Mouse (Mus musculus): ENCODE data around the gene Arhgef10l. TPM values are rescaled to one million over a fixed set of nuclear protein-coding genes. Genes with fewer than 3 reads are reported as not detected.

The Arhgef10l gene
- polyA plus RNA-seq, 1 experiment from 2014 or later, result 9.7 TPM

GRCm38 (mm10) chr4:140679038-140679437 lies 13.2 kb upstream of the Arhgef10l start:
- Histone ChIP-seq H3K27ac (ENCODE audit: low read depth, low read length) (no peak overlapping the region), H3K4me2 (no peak overlapping the region), H3K4me3 (ENCODE audit: low read depth, low read length) (no peak overlapping the region), H3K9me3 (replicated peaks; ENCODE audit: control insufficient read depth, low read length) (no peaks in the 10 kb centered on the region), H3K4me1 (ENCODE audit: control insufficient read depth, insufficient read depth, low read length) (peaks cover 6% of the 10 kb centered on the region), H3K27me3 (ENCODE audit: control insufficient read depth, insufficient read depth, low read length) (no peaks in the 10 kb centered on the region), H3K9ac (ENCODE audit: low read depth, low read length) (no peak overlapping the region), H3K36me3 (ENCODE audit: control insufficient read depth, insufficient read depth, low read length) (no peaks in the 10 kb centered on the region)
- ATAC-seq (replicated peaks; ENCODE audit: insufficient number of reproducible peaks, low FRiP score, low TSS enrichment), result no peak
- WGBS (ENCODE audit: insufficient replicate concordance), result 14% methylated on average over 5 of the region's 5 CpGs

DNA sequence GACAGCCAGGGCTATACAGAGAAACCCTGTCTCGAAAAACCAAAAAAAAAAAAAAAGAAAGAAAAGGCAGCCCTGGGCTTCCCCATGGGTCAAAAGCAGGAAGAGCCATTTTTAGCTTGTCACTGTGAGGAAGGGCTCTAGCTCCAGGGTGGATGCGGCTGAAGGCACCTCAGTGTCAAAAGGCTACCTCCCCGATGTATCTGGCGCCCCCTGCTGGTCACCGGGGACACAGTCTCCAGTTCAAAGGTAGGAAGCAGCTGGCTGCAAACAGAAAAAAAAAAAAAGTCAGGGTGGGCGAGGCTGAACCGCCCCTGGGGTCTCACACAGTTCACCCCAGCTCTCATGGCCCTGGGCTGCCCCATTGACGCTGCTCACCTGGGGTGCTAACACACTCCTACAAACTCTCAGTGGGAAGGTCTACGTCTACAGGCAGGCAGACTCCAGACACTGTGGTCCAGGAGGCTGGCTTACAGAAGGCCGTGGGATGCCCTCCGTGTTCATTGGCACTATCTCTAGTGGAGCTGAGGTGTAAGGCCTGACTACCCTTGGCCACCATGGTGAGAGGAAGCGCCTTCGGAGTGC lies 8.6 kb upstream of the Arhgef10l start:
- ATAC-seq (replicated peaks; ENCODE audit: insufficient number of reproducible peaks, low FRiP score, low TSS enrichment), result no peak

GRCm38 (mm10) chr4:140673527-140674264 lies 7.9 kb upstream of the Arhgef10l start:
- H3K9ac ChIP-seq (ENCODE audit: low read depth, low read length), result no peak overlapping the region
- H3K4me2 ChIP-seq, result no peak overlapping the region
- WGBS (ENCODE audit: insufficient replicate concordance), result 55% methylated on average over 12 of the region's 12 CpGs
- H3K4me1 ChIP-seq (ENCODE audit: control insufficient read depth, insufficient read depth, low read length), result no peaks in the 10 kb centered on the region
- H3K27me3 ChIP-seq (ENCODE audit: control insufficient read depth, insufficient read depth, low read length), result 0 out of 2 replicates have a peak, but pooled peaks cover 2% of the 10 kb centered on the region
- H3K4me3 ChIP-seq (ENCODE audit: low read depth, low read length), result no peak overlapping the region
- H3K36me3 ChIP-seq (ENCODE audit: control insufficient read depth, insufficient read depth, low read length), result no peaks in the 10 kb centered on the region
- no peak overlapping the region for H3K27ac ChIP-seq (ENCODE audit: low read depth, low read length)
- ATAC-seq (replicated peaks; ENCODE audit: insufficient number of reproducible peaks, low FRiP score, low TSS enrichment), result 0 out of 2 replicates have a peak, but pooled peaks have one; percentile 41
- H3K9me3 ChIP-seq (replicated peaks; ENCODE audit: control insufficient read depth, low read length), result no peaks in the 10 kb centered on the region

More for the DNA sequence above, 8.6 kb upstream of the Arhgef10l start:
- Histone ChIP-seq H3K9me3 (replicated peaks; ENCODE audit: control insufficient read depth, low read length) (no peaks in the 10 kb centered on the region), H3K27ac (ENCODE audit: low read depth, low read length) (no peak overlapping the region), H3K27me3 (ENCODE audit: control insufficient read depth, insufficient read depth, low read length) (0 out of 2 replicates have a peak, but pooled peaks cover 2% of the 10 kb centered on the region), H3K4me3 (ENCODE audit: low read depth, low read length) (no peak overlapping the region), H3K4me2 (no peak overlapping the region), H3K4me1 (ENCODE audit: control insufficient read depth, insufficient read depth, low read length) (no peaks in the 10 kb centered on the region), H3K9ac (ENCODE audit: low read depth, low read length) (no peak overlapping the region), H3K36me3 (ENCODE audit: control insufficient read depth, insufficient read depth, low read length) (no peaks in the 10 kb centered on the region)
- 31% methylated on average over 12 of the region's 13 CpGs for WGBS (ENCODE audit: insufficient replicate concordance)

DNA sequence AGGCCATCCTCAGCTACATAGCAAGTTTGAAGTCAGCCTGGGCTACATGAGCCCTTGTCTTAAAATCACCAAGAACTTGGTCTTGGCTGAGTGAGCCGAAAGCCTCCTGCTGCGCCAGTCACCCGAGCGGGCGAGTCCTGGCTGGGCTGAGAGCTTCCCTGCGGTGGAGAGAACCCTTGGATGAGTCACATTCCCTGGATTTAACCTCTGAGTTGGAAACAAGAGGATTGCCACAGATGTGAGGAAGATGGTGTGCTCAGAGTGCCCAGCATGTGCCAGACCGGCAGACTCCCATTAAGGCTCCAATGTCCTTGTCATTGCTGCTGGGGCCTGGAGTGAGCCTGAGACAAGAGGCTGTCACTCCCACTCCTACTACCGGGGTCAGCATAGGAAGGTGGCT lies 2.0 kb upstream of the Arhgef10l start:
- no peak for ATAC-seq (replicated peaks; ENCODE audit: insufficient number of reproducible peaks, low FRiP score, low TSS enrichment)
- WGBS (ENCODE audit: insufficient replicate concordance), result 70% methylated on average over 8 of the region's 8 CpGs
- Histone ChIP-seq H3K4me3 (ENCODE audit: low read depth, low read length) (no peak overlapping the region), H3K27me3 (ENCODE audit: control insufficient read depth, insufficient read depth, low read length) (peaks cover 4% of the 10 kb centered on the region; the same call in 1 of the 2 replicates), H3K36me3 (ENCODE audit: control insufficient read depth, insufficient read depth, low read length) (no peaks in the 10 kb centered on the region), H3K9me3 (replicated peaks; ENCODE audit: control insufficient read depth, low read length) (no peaks in the 10 kb centered on the region), H3K4me2 (no peak overlapping the region), H3K9ac (ENCODE audit: low read depth, low read length) (no peak overlapping the region), H3K4me1 (ENCODE audit: control insufficient read depth, insufficient read depth, low read length) (peaks cover 5% of the 10 kb centered on the region), H3K27ac (ENCODE audit: low read depth, low read length) (no peak overlapping the region)

DNA sequence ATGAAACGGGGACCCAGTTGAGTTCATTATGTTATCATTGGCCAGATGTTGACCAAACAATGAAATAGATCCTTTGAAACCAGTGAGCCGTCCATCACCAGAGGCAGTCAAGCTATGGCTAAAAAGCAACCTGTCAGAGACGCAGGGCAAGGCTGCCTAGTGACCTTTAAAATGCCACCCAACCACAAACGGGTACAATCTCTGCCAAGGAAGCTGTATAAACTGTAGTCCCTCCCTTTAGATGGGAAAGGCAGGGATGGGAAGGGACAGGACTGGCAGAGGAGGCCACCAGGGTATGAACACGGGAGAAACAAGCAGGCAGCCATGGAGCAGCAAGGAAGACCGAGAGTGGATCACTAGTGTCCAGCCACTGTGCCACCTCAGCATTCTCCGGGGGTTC lies 759 bp downstream of the Arhgef10l start:
- H3K36me3 ChIP-seq (ENCODE audit: control insufficient read depth, insufficient read depth, low read length), result no peaks in the 10 kb centered on the region
- H3K27ac ChIP-seq (ENCODE audit: low read depth, low read length), result no peak overlapping the region
- ATAC-seq (replicated peaks; ENCODE audit: insufficient number of reproducible peaks, low FRiP score, low TSS enrichment), result no peak
- no peaks in the 10 kb centered on the region for H3K9me3 ChIP-seq (replicated peaks; ENCODE audit: control insufficient read depth, low read length)
- 60% methylated on average over 7 of the region's 7 CpGs for WGBS (ENCODE audit: insufficient replicate concordance)
- H3K27me3 ChIP-seq (ENCODE audit: control insufficient read depth, insufficient read depth, low read length), result peaks cover 2% of the 10 kb centered on the region; the same call in 1 of the 2 replicates
- H3K4me1 ChIP-seq (ENCODE audit: control insufficient read depth, insufficient read depth, low read length), result peaks cover 18% of the 10 kb centered on the region
- no peak overlapping the region for H3K9ac ChIP-seq (ENCODE audit: low read depth, low read length)
- no peak overlapping the region for H3K4me2 ChIP-seq
- H3K4me3 ChIP-seq (ENCODE audit: low read depth, low read length), result no peak overlapping the region

DNA sequence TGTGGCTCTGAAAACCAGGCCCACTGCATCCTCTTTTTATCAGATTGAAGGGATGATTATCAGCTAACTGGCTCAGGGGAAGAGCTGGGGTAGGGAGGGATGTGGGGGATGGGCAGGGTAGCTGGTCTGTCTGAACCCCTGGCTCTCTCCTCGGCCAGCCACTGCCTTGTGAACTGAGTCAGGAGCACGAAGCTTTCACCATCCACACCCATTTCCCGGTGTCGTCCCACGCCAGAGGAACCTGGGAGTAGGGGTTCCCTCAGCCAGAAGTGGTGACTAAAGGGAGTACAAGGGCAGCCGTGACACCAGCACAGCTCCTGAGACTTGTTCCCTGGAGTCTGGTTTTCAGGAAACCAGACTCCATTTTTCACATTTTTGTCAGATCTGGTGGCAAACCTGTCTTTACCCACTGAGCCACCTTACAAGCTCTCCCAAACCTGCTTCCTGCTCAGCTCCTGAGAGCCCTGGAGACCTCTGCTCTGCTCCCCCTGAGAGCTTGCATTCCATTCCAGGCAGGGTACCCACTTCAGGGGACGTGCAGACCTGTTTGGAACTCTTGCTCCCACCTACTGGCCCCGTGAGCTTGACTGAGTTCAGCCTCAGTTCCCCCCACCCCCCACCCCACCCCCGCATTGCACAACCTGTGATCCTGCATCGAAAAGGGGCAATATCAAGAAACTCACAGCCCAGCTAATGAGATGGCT lies 2.8 kb downstream of the Arhgef10l start:
- Histone ChIP-seq H3K27me3 (ENCODE audit: control insufficient read depth, insufficient read depth, low read length) (peaks cover 2% of the 10 kb centered on the region; the same call in 1 of the 2 replicates), H3K27ac (ENCODE audit: low read depth, low read length) (no peak overlapping the region), H3K9me3 (replicated peaks; ENCODE audit: control insufficient read depth, low read length) (no peaks in the 10 kb centered on the region), H3K4me1 (ENCODE audit: control insufficient read depth, insufficient read depth, low read length) (peaks cover 23% of the 10 kb centered on the region), H3K36me3 (ENCODE audit: control insufficient read depth, insufficient read depth, low read length) (no peaks in the 10 kb centered on the region), H3K4me3 (ENCODE audit: low read depth, low read length) (no peak overlapping the region), H3K4me2 (no peak overlapping the region), H3K9ac (ENCODE audit: low read depth, low read length) (0 out of 2 replicates have a peak overlapping the region, but pooled peaks have one; percentile 22)
- 21% methylated on average over 10 of the region's 10 CpGs for WGBS (ENCODE audit: insufficient replicate concordance)
- no peak for ATAC-seq (replicated peaks; ENCODE audit: insufficient number of reproducible peaks, low FRiP score, low TSS enrichment)

GRCm38 (mm10) chr4:140662453-140662852 lies 3.4 kb downstream of the Arhgef10l start:
- Histone ChIP-seq H3K36me3 (ENCODE audit: control insufficient read depth, insufficient read depth, low read length) (no peaks in the 10 kb centered on the region), H3K9me3 (replicated peaks; ENCODE audit: control insufficient read depth, low read length) (no peaks in the 10 kb centered on the region), H3K4me3 (ENCODE audit: low read depth, low read length) (no peak overlapping the region), H3K4me1 (ENCODE audit: control insufficient read depth, insufficient read depth, low read length) (peaks cover 29% of the 10 kb centered on the region), H3K9ac (ENCODE audit: low read depth, low read length) (0 out of 2 replicates have a peak overlapping the region, but pooled peaks have one; percentile 22), H3K27me3 (ENCODE audit: control insufficient read depth, insufficient read depth, low read length) (peaks cover 2% of the 10 kb centered on the region; the same call in 1 of the 2 replicates), H3K27ac (ENCODE audit: low read depth, low read length) (peak overlapping the region; percentile 22; the same call in 1 of the 2 replicates), H3K4me2 (no peak overlapping the region)
- WGBS (ENCODE audit: insufficient replicate concordance), result 18% methylated on average over 7 of the region's 7 CpGs
- no peak for ATAC-seq (replicated peaks; ENCODE audit: insufficient number of reproducible peaks, low FRiP score, low TSS enrichment)

- WGBS (ENCODE audit: insufficient replicate concordance), result 70% methylated on average over 18 of the region's 18 CpGs
- H3K27me3 ChIP-seq (ENCODE audit: control insufficient read depth, insufficient read depth, low read length), result peaks cover 2% of the 10 kb centered on the region; the same call in 1 of the 2 replicates
- H3K27ac ChIP-seq (ENCODE audit: low read depth, low read length), result no peak overlapping the region
- no peak overlapping the region for H3K9ac ChIP-seq (ENCODE audit: low read depth, low read length)
- no peaks in the 10 kb centered on the region for H3K9me3 ChIP-seq (replicated peaks; ENCODE audit: control insufficient read depth, low read length)
- H3K4me2 ChIP-seq, result no peak overlapping the region
- ATAC-seq (replicated peaks; ENCODE audit: insufficient number of reproducible peaks, low FRiP score, low TSS enrichment), result no peak
- H3K36me3 ChIP-seq (ENCODE audit: control insufficient read depth, insufficient read depth, low read length), result no peaks in the 10 kb centered on the region
- peaks cover 33% of the 10 kb centered on the region for H3K4me1 ChIP-seq (ENCODE audit: control insufficient read depth, insufficient read depth, low read length)
- H3K4me3 ChIP-seq (ENCODE audit: low read depth, low read length), result no peak overlapping the region
Measured at GRCm38 (mm10) chr4:140661406-140662022, 4.3 kb downstream of the Arhgef10l start.
